Mouse (Mus musculus) thymus, adult 2 months (tissue): Measurements from ENCODE around the gene Wnt6.

Experiments used
- CTCF ChIP-seq: fragments of 200-500 bp; IDR thresholded peaks from 2 replicates; pipeline ENCODE4 v1.5.1; 2012; ENCODE audit warnings: mild to moderate bottlenecking, control low read depth, low read length, moderate library complexity, borderline replicate concordance; ENCODE audit not compliant: control insufficient read depth, poor library complexity, insufficient read depth; ENCODE audit errors: extremely low read depth
- POLR2A ChIP-seq: fragments of 200-500 bp; IDR thresholded peaks from 2 replicates; pipeline ENCODE4 v1.6.1; 2012; ENCODE audit warnings: mild to moderate bottlenecking, low read length, control low read depth, moderate library complexity; ENCODE audit not compliant: control insufficient read depth, poor library complexity, insufficient read depth; ENCODE audit errors: extremely low read depth

DNA sequence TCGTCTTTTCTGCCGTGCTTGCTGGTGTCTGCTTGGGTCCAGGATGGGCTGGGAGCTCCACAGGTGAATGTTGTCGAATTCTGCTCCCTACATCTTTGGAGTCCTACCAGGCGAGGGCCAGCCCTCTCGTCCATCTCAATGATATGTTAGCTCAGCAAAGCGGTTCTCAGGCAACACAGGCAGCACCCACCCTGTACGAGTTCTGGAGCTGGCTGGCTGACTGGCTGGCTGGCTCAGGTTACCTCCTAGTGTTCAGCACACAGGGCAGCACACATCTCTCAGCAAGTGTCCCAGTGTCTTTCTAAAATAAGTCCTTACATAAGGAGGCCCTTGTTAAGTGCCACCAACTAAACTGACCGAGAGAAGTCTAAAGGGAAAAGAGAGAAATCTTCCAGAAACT is 43.2 kb upstream of the Wnt6 start:
- no peak for TF ChIP-seq POLR2A
- no peak for TF ChIP-seq CTCF
